Mouse (Mus musculus) forebrain, embryonic 16.5 days (tissue): Measurements from ENCODE around the gene Ddi2. TPM values are rescaled to one million over a fixed set of nuclear protein-coding genes. Genes with fewer than 3 reads are reported as not detected.

Experiments
- ATAC-seq: fragments of 200-750 bp; cut with Nextera tagmentation; 2 replicates; pipeline ENCODE4 v1.8.0; 2017; ENCODE audit warnings: mild to moderate bottlenecking, moderate library complexity
- H3K27ac ChIP-seq: fragments of 300-500 bp; sonication (generic); 2 replicates; pipeline ENCODE4 v1.5.1; 2014; ENCODE audit warnings: low read length, control low read depth
- H3K27me3 ChIP-seq: fragments of 300-500 bp; sonication (generic); replicated peaks from 2 replicates; pipeline ENCODE4 v1.6.1; 2014; ENCODE audit warnings: low read length; ENCODE audit not compliant: control insufficient read depth, insufficient read depth
- H3K36me3 ChIP-seq: fragments of 300-500 bp; sonication (generic); 2 replicates; pipeline ENCODE4 v1.6.1; 2014; ENCODE audit not compliant: control insufficient read depth, insufficient read depth
- H3K4me1 ChIP-seq: fragments of 300-500 bp; sonication (generic); replicated peaks from 2 replicates; pipeline ENCODE4 v1.6.1; 2014; ENCODE audit warnings: low read length; ENCODE audit not compliant: control insufficient read depth, insufficient read depth
- H3K4me2 ChIP-seq: fragments of 300-500 bp; sonication (generic); 2 replicates; pipeline ENCODE4 v1.6.1; 2014; ENCODE audit warnings: mild to moderate bottlenecking, low read length, control low read depth
- H3K4me3 ChIP-seq: fragments of 300-500 bp; sonication (generic); replicated peaks from 2 replicates; pipeline ENCODE4 v1.5.1; 2014; ENCODE audit warnings: mild to moderate bottlenecking, low read length, control low read depth
- H3K9ac ChIP-seq: fragments of 300-500 bp; sonication (generic); replicated peaks from 2 replicates; pipeline ENCODE4 v1.6.1; 2014; ENCODE audit warnings: low read depth, low read length, control low read depth
- H3K9me3 ChIP-seq: fragments of 300-500 bp; sonication (generic); 2 replicates; pipeline ENCODE4 v1.6.1; 2016; ENCODE audit warnings: low read length; ENCODE audit not compliant: control insufficient read depth
- WGBS: fragments of 180-500 bp; shearing (Covaris S2); extraction: QIAGEN DNeasy Blood & Tissue Kit; methylation state at CpG from one replicate; pipeline ENCODE4 v1.1.7; 2014; 5-methylcytosine and 5-hydroxymethylcytosine counted together
- polyA plus RNA-seq: library from polyadenylated mRNA; unstranded; fragments of >200 nt; fragmentation: Nextera tagmentation; extraction: Ambion mirVana; gene quantifications from 2 replicates; pipeline ENCODE4 v1.2.1, GENCODE M21; 2015

Gene Ddi2
- polyA plus RNA-seq, 1 experiment from 2014 or later = 13.1 TPM

DNA sequence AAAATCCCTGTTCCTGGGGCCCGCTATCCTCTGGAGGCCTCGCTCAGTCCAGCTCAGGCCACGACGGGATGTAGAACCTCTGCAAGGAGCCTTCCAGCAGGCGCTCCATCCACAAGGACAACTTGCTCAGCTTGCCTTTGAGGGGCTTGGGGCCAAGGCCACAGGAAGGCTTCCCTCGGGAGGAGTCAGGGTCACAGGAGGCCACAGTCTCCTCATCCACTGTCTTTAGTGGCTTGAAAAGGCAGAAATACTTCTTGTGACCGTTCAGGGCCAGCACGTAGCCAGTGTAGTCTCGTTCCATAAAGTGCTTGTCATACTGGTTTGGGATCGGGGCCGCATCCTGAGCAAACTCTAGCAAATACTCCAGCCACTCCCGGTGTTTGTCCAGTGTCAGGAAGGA is 40.3 kb upstream of the Ddi2 start:
- H3K4me3 ChIP-seq = no peak overlapping the region
- ATAC-seq = no peak
- H3K27me3 ChIP-seq = no peaks in the 10 kb centered on the region
- no peak overlapping the region for H3K9ac ChIP-seq
- 95% methylated on average over 12 of the region's 12 CpGs for WGBS
- no peaks in the 10 kb centered on the region for H3K9me3 ChIP-seq
- no peak overlapping the region for H3K27ac ChIP-seq
- peaks cover 19% of the 10 kb centered on the region for H3K4me1 ChIP-seq
- no peak overlapping the region for H3K4me2 ChIP-seq
- peaks cover 19% of the 10 kb centered on the region for H3K36me3 ChIP-seq

DNA sequence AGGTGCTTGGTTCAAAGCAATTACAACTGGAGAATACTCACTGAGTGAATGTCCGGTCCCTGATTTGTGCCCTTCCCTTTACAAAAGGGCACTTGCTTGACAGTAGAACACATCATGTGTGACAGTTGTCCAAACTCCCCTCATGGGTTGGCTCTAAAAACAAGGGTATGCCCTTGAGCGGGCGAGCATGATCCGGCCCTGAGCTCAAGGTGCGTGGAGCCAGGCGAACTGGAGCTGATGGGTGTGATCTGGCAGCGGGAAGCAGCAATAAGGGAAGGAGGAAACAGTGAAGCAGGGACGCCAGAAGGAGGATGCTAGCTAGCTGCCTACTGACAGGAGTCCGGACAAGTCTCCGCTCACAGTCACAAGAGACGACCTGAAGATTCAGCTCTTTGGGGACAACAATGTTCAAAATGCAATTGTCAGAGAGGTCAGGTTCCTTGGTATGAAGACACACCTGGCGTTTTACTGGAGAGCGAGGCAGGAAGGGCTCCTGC is 38.9 kb upstream of the Ddi2 start:
- no peak for ATAC-seq
- H3K27ac ChIP-seq = no peak overlapping the region
- no peak overlapping the region for H3K9ac ChIP-seq
- no peak overlapping the region for H3K4me2 ChIP-seq
- H3K9me3 ChIP-seq = no peaks in the 10 kb centered on the region
- H3K4me3 ChIP-seq = no peak overlapping the region
- no peaks in the 10 kb centered on the region for H3K27me3 ChIP-seq
- WGBS = 94% methylated on average over 13 of the region's 13 CpGs
- peaks cover 12% of the 10 kb centered on the region for H3K4me1 ChIP-seq
- peaks cover 19% of the 10 kb centered on the region for H3K36me3 ChIP-seq

DNA sequence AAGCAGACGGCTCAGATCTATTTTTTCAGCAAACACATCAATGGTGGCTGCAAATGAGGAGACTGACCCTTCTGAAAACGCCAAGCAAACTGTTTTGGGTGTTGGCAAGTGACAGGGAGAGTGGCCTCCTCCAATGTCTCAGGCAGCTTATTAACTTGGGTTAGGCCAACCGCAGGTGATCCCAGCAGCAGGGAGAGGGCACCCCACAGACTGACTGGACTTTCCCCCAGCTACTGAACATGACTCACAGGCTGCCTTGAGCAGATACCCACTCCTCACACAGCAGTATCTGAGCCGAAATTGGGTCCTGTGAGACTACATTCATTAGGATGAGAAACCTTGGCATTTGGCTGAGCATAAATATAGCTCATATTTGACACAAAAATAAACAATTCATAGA is 37.7 kb upstream of the Ddi2 start:
- Histone ChIP-seq H3K36me3 (peaks cover 19% of the 10 kb centered on the region), H3K4me3 (no peak overlapping the region)

DNA sequence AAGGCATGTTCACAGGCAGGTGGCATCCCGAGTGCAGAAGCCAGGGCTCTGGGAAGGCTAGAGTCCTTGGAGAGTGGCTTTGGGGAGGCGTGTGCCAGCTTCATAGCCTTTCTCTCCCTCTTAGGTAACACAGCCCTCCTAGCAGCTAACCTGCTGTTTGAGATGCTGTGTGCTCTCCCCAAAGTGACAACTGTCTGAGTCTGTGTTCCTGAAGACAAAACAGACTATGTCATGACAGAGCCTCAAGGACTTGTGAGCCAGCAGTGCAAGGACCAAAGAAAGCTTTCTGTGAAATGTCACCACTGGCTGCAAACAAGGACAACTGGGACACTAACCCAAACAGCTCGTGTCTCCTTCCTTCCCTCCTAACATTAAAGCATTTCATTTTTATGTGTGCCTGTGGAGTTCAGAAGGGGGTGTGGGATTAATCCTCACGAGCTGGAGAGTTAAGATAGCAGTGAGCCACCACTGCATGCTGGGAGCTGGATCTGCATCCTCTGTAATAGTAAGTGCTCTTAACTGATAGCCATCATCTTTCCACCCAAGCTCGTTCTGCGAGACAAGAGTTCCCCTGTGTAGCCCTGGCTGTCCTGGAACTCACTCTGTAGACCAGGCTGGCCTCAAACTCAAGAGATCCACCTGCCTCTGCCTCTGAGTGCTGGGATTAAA is 35.8 kb upstream of the Ddi2 start:
- H3K4me1 ChIP-seq = no peaks in the 10 kb centered on the region
- H3K27me3 ChIP-seq = no peaks in the 10 kb centered on the region
- no peak overlapping the region for H3K27ac ChIP-seq
- WGBS = 81% methylated on average over 6 of the region's 6 CpGs
- H3K4me3 ChIP-seq = no peak overlapping the region
- no peak overlapping the region for H3K9ac ChIP-seq
- ATAC-seq = no peak
- no peak overlapping the region for H3K4me2 ChIP-seq
- no peaks in the 10 kb centered on the region for H3K9me3 ChIP-seq
- H3K36me3 ChIP-seq = peaks cover 19% of the 10 kb centered on the region

More for the DNA sequence above, 37.7 kb upstream of the Ddi2 start:
- H3K9ac ChIP-seq = no peak overlapping the region
- WGBS = 89% methylated on average over 4 of the region's 4 CpGs
- no peaks in the 10 kb centered on the region for H3K27me3 ChIP-seq
- no peak overlapping the region for H3K4me2 ChIP-seq
- no peak overlapping the region for H3K27ac ChIP-seq
- ATAC-seq = no peak
- H3K9me3 ChIP-seq = no peaks in the 10 kb centered on the region
- no peaks in the 10 kb centered on the region for H3K4me1 ChIP-seq

DNA sequence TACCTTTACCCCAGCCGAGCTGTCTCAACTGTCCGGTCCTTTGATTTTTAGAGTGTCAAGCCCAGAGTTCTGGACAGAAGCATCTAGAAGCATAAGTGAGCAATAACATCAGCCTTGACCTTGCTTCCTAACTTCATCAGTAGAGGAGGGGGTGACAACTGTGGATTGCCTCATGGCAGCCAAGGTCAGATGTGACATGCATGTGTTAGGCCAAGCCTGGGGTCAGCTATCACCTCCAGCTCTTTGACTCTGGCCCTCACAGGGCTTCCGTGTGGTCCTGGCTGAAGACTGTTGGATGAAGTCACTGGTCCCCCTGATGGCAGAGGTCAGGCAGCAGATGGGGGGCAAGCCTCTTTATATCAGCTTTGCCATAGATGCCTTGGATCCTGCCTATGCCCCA is 33.9 kb upstream of the Ddi2 start:
- Histone ChIP-seq H3K36me3 (peaks cover 3% of the 10 kb centered on the region; the same call in 1 of the 2 replicates), H3K9me3 (no peaks in the 10 kb centered on the region), H3K9ac (no peak overlapping the region), H3K4me1 (no peaks in the 10 kb centered on the region), H3K27ac (no peak overlapping the region), H3K4me3 (no peak overlapping the region), H3K4me2 (no peak overlapping the region), H3K27me3 (no peaks in the 10 kb centered on the region)
- WGBS = 93% methylated on average over 3 of the region's 3 CpGs
- ATAC-seq = no peak

DNA sequence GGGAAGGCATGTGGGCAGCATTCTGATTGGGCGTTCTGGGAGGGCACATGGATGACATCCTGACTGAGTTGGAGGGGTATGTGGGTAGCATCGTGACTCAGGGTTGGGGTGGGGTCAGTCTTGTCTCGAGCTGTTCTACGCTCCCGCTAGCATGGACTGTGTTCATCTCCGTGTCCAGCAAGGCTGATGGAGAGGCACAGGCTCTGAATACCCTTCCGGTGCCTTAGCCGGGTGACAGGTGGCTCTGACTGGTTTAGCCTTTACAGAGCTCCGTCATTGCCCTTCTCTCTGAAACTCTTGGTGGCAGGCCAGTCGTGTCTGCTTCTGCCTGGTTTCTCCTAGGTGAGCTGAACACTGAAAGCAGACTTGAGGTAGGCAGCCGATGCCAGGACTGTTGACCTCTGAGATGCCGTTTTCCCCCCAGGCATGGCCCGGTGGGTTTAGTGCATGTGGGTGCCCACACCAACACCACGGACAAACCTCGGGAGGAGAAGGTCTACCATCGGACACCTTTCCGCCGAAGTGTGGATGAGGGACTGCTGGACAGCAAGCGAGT is 32.2 kb upstream of the Ddi2 start:
- ATAC-seq = no peak
- no peaks in the 10 kb centered on the region for H3K27me3 ChIP-seq
- H3K4me2 ChIP-seq = no peak overlapping the region
- no peak overlapping the region for H3K9ac ChIP-seq
- H3K4me1 ChIP-seq = no peaks in the 10 kb centered on the region
- no peaks in the 10 kb centered on the region for H3K36me3 ChIP-seq
- no peak overlapping the region for H3K4me3 ChIP-seq
- no peak overlapping the region for H3K27ac ChIP-seq
- 93% methylated on average over 19 of the region's 19 CpGs for WGBS
- H3K9me3 ChIP-seq = no peaks in the 10 kb centered on the region

DNA sequence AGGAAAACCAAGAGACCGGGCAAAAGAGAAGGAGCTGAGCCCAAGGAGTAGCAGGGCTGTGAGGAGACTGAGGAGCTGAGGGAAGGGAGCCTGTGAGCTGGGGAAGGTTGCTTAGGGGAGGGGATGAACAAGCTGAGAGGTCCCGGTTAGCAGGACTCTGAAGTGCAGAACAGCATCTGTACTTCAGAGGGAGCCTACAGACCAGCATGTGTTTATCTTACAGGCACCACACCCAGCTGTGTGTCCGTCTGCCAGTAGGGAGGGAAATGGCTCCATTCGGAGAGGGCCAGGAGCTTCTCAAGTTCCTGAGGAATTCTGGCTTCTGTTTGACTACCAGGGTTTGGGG is 28.8 kb upstream of the Ddi2 start:
- no peak overlapping the region for H3K4me3 ChIP-seq
- H3K9me3 ChIP-seq = no peaks in the 10 kb centered on the region
- H3K27ac ChIP-seq = no peak overlapping the region
- no peaks in the 10 kb centered on the region for H3K4me1 ChIP-seq
- H3K27me3 ChIP-seq = no peaks in the 10 kb centered on the region
- WGBS = 19% methylated on average over 4 of the region's 4 CpGs
- ATAC-seq = no peak
- H3K4me2 ChIP-seq = no peak overlapping the region
- H3K9ac ChIP-seq = no peak overlapping the region
- H3K36me3 ChIP-seq = no peaks in the 10 kb centered on the region

DNA sequence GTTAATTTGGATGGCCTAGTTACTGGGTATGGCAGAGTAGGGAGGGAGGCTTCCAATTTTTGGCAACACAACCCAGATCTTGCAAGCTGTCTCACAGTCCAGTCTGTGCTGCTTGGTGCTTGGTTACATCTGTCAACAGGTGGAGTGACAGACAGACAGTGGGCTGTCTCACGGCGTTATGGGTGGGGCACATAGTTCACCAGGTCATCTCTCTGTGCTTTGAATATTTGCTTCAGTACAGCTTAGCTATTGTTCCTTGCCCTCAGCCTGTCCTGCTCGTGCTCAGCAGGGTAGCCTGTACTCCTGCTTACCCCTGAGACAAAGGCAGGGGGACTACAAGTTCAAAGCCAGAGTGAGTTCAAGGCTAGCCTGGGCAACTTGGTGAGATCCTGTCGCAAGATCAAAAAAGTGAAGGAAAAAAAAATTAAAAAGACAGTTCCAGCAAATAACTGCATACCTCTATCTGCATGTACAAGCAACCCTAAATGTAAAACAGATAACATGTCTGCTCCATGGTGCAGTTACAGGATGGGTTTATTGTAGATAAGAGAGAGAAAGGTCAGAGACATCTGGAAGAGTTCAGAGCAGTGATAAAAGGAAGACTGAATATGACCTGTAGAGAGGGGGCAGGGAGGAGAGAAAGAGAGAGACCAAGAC is 28.3 kb upstream of the Ddi2 start:
- Histone ChIP-seq H3K4me3 (no peak overlapping the region), H3K9ac (no peak overlapping the region), H3K4me1 (no peaks in the 10 kb centered on the region), H3K27me3 (no peaks in the 10 kb centered on the region), H3K4me2 (no peak overlapping the region), H3K9me3 (no peaks in the 10 kb centered on the region), H3K27ac (no peak overlapping the region), H3K36me3 (no peaks in the 10 kb centered on the region)
- WGBS = 59% methylated on average over 4 of the region's 4 CpGs
- ATAC-seq = no peak

DNA sequence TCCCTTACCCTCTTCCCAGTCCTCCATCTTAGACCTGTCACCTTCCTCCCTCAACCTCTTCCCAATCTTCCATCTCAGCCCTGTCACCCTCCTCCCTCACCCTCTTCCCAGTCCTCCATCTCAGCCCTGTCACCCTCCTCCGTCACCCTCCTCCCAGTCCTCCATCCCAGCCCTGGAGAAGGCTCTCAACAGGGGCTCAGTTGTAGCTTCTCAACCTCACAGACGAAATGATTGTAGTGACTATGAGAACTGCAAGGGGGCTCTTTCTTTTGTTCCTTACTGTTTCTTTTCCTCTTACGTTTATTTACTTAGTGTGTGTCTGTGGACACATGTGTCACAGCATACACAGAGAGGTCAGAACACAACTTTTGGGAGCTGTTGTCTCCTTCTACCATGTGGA is 27.6 kb upstream of the Ddi2 start:
- Histone ChIP-seq H3K36me3 (no peaks in the 10 kb centered on the region), H3K27ac (no peak overlapping the region), H3K4me2 (no peak overlapping the region), H3K4me3 (no peak overlapping the region), H3K9ac (no peak overlapping the region), H3K27me3 (no peaks in the 10 kb centered on the region), H3K9me3 (no peaks in the 10 kb centered on the region), H3K4me1 (no peaks in the 10 kb centered on the region)
- WGBS = 63% methylated on average over 3 of the region's 3 CpGs
- no peak for ATAC-seq
